Mouse (Mus musculus) cerebellum, postnatal 14 days (tissue): ENCODE data around the gene Nhsl2.

Experiments
- DNase-seq, 2 experiments: peaks; one replicate each; pipeline ENCODE4 v3.0.0; 2021; ENCODE audit warnings: mixed read lengths in 2 of 2

The Nhsl2 gene

DNA sequence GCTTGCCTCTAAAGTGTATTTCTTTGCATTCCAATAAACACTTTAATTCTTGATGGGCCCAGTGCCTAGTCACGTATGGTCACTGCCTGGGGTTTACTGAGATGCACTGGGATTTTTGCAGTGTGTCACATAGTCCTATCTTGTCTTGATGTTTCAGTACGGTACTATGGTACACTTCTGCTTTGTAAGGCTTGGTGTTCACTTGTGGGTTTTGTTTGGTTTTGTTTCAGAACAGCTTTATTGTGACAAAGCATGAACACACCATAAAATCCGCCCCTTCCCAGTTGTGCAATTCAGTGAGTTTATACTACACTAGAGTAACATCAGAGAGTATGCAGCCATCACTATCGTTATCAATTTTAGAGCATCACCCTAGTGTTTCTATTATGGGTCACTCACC, 204.8 kb downstream of the Nhsl2 start:
- DNase-seq, result no peak

GRCm38 (mm10) chrX:102059437-102059836, 210.3 kb downstream of the Nhsl2 start:
- peak; percentile 48 to 52 for DNase-seq

DNA sequence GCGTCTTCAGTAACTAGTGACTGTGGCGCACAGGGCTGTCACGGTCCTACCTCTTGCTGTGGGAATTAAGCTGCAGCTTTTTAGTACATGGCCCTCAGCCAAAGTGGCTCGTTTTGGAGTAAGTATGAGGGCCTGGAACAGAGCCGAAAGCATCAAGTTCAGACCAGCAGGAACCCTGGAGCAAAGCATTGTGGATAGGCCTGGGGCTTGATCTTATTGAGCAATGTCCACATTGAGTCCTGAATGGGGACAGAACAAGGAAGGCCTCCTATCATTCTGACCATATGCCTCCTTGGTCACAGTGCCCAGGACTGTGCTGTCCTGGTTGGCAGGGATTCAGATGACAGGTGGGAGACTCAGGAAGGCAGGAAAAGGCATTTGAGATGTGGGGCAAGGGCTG, 211.1 kb downstream of the Nhsl2 start:
- peak; percentile 84 to 92 for DNase-seq

- DNase-seq, result peak; percentile 65 to 68
Observed at GRCm38 (mm10) chrX:102060891-102061290, 211.7 kb downstream of the Nhsl2 start.

GRCm38 (mm10) chrX:102064062-102064461, 214.9 kb downstream of the Nhsl2 start:
- no peak for DNase-seq

GRCm38 (mm10) chrX:102065213-102065775, 216.1 kb downstream of the Nhsl2 start:
- no peak for DNase-seq

GRCm38 (mm10) chrX:102066134-102066533, 216.9 kb downstream of the Nhsl2 start:
- peak; percentile 86 to 89 for DNase-seq

DNA sequence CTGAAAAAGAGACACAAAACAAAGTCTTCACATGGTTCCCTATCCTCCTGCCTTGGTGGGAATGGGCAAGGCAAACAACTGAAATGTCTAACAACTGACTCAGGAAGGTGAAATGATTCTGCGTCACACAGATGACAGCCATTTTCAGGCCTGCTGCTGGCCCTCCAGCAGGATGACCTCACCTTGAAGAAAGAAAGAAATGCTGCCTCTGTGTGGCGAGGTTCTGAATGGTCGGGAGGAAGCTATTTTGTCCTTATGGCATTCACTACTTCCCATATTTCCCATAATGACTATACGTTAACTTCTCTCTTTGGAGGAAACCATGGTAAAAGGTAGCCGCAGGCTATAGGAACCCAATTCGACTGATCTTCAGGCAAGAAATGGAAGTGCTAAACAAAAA, 217.9 kb downstream of the Nhsl2 start:
- DNase-seq, result peak; percentile 33 to 44

GRCm38 (mm10) chrX:102068811-102069540, 219.8 kb downstream of the Nhsl2 start:
- no peak for DNase-seq

DNA sequence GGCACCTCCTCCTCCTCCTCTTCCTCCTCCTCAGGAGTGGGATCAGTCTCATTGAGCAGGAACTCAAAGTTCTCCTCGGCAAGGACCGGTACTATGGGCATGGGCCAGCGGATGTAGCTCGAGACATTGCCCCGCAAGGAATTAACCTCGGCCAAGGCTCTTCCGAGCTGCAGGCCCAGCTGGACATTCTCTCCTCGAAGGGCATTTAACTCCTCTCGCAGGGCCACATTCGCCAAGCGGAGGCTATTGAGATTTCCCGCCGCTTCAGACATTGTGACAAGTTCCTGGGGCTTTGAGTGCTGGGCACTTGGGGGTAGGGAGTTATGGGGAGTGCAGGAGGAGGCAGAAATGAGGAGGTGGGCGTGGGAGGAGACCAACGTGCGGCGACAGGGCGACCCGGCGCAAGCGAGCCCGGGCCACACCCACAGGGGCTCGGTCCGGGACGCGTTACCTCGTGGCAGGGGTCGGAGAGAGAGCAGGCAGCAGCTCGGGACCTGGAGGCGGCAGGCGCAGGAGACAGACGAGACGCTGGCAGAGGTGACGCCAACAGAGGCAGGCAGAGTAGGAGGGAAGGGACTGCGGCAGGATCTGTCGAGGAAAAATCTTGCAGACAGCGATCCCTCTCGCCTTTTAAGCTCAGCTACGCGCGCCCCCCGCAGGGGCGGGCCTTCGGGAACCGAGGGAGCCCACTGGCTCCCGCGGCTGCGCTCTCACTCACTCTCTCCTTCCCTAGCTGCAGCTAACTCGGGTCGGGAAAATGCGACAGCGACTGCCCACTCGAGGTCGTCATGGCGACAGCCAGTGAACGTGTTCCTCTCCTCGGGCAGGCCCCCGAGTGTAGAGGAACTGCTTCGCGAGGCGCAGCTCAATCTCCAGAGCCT, 221.6 kb downstream of the Nhsl2 start, which contains the start of gene Rtl5:
Gene Rtl5, minus strand, starts transcription at position 714 of the 881 bp plus-strand sequence.
- peak; percentile 68 to 72 for DNase-seq

DNA sequence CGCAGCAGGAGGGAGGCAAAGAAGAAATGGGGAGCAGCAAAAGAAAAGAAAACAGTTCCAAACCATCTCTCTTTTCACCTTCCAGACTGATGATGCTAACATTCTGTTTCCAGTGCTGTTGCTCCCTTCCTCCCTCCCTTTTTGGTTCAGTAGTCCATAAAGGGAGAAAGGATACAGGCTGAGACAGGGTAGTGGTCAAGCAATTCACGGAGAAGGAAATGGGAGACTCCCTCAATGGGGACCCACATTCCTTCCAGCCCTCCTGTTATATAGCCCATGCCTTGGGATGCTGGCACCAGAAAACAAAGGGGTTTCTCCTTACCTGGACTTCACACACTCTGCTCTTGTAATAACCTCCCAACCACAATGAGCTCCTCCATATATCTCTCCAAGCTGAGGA, 222.3 kb downstream of the Nhsl2 start:
- DNase-seq, result no peak

DNA sequence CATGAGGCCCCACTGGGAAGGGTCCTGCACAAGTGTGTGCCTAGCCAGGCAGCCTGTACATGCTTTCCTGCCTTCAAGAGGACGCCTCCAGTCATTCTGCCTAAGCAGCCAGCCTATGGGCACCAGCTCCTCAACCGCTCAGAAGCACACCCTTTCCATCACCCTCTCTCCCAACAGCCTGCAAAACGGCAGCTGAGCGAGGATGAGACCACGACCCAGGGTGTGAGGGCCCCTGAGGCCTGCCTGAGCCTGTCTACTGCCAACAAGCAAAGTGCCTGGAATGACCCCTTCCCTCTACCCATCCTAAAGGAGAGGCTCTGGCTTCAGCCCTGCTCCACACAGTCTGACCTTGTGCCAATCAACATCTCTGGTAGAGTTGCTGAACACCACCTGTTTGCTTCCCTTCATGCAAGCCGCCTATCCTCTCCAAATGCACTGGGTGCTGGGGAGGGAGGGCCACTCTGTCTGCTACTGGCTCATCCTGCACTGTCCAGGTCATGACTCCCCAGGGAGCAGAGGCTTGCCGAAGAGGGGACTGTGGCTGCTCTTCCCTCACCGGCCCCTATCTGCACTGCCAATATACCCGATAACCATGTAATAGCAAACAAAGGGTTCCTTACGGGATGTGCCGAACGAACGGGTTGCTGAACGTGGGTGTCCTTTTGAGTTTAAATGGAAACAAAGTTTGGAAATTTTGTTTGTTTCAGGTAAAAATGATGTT, 224.6 kb downstream of the Nhsl2 start:
- DNase-seq, result no peak

GRCm38 (mm10) chrX:102074435-102074834, 225.2 kb downstream of the Nhsl2 start:
- no peak for DNase-seq

- DNase-seq, result no peak
Observed at GRCm38 (mm10) chrX:102075158-102075557, 226.0 kb downstream of the Nhsl2 start.

DNA sequence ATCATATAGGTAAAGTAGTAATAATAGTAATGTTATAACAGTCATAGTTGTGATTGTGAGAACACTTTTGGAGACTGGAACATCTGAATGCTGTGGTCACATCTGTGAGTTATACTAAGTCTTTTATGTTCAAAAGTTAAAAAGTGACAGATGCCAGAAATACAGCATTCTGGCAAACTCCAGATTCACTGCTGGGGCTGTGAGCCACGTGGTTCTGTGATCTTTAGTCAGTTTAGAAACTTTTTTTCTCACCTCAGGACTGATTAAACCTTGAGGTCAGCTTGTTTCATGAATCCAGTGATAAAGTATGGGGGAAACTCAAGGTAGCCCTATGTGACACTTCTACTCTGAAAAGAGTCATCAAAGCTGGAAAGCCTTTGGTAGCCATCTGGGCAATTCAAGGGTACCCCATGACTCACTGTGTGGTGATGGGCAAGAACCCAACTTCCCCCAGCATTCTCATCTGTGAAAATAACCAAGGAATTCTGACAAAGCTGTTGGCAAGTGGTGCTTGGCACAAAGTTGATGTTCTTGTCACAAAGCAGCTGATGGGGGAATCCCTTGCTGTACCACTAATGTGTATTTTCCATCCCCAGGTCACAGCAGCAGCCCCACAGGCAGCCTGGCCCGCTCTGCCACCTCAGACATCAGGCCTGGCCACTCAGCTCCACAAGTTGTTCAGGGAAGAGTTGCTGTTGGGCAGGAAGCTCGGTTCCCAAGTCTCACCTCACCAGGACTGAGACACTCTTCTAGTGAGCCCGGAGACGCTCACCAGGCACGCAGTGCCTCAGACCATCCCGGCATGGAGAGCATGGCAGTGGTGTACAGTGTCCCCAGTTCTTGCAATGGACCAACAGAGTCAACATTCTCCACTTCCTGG, 227.9 kb downstream of the Nhsl2 start:
- peak; percentile 33 to 51 for DNase-seq

- DNase-seq, result peak in 1 of 2 experiments; percentile 49
Observed at GRCm38 (mm10) chrX:102081076-102081475, 231.9 kb downstream of the Nhsl2 start.

DNA sequence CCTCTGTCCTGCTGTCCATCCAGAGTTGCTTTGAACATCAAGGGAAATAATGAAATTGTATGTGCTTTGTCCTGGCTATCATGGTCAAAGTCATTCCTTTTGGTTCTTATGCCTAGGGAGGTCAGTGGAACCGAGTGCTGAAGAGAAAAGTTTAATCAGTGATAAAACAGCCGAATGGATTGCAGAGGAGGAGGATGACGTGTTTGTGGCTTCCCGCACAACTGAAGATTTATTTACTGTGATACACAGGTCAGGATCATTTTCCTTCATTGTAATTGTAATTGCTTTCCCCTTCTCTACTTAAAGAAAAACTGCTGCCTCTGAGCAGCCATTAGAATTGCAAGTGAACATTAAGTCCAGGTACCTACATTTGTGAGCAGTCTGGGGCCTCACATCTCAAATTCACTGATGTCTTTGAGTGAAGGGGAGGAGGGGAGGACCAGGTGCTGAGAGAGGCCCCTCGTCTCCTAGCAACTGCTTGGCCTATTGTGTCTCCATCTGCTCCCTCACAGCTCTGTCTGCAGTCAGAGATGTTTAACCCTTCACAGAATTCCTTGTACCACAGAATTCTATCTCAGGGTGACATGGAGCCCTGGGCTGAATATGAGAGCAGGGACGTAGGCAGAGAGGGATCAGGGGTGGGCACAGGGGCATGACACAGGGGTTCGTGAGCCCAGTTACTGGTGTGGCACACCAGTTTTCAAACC, 232.5 kb downstream of the Nhsl2 start:
- peak; percentile 64 to 73 for DNase-seq

GRCm38 (mm10) chrX:102082340-102082739, 233.2 kb downstream of the Nhsl2 start:
- DNase-seq, result peak; percentile 40 to 56

GRCm38 (mm10) chrX:102085798-102086443, 236.7 kb downstream of the Nhsl2 start:
- no peak for DNase-seq

DNA sequence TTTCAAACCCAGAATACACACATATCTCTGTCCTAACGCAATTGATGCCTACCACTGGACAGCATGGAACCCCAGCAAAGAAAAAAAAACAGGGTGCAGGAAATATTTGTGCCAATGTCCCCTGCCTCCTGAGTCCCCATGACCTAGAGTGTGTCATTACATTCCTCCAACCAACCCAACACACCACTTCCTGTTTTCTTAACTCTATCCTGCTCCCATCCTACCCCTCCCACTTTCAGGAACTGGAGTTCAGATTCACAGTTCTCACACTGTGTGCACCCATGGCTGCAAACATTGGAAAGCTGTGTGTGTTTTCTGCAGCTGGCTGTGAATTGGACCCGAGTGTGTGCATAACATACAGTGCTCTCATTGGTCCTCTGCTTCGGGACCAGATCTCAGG, 241.4 kb downstream of the Nhsl2 start:
- DNase-seq, result no peak
